Mouse (Mus musculus) embryonic facial prominence, embryonic 13.5 days (tissue): ENCODE data around the gene Macrod2. TPM values are rescaled to one million over a fixed set of nuclear protein-coding genes. Genes with fewer than 3 reads are reported as not detected.

Experiments
- ATAC-seq: fragments of 200-750 bp; cut with Nextera tagmentation; 2 replicates; pipeline ENCODE4 v1.8.0; 2017; ENCODE audit warnings: low read depth; ENCODE audit not compliant: insufficient number of reproducible peaks, insufficient read depth, low FRiP score, low TSS enrichment
- H3K27ac ChIP-seq: fragments of 300-500 bp; sonication (generic); 2 replicates; pipeline ENCODE4 v1.5.1; 2015; ENCODE audit warnings: moderate library complexity, mild to moderate bottlenecking, inconsistent platforms
- H3K27me3 ChIP-seq: fragments of 300-500 bp; sonication (generic); 2 replicates; pipeline ENCODE4 v1.6.1; 2015; ENCODE audit warnings: mild to moderate bottlenecking, inconsistent platforms
- H3K36me3 ChIP-seq: fragments of 300-500 bp; sonication (generic); 2 replicates; pipeline ENCODE4 v1.6.1; 2015; ENCODE audit warnings: mild to moderate bottlenecking, inconsistent platforms
- H3K4me1 ChIP-seq: fragments of 300-500 bp; sonication (generic); 2 replicates; pipeline ENCODE4 v1.6.1; 2015; ENCODE audit warnings: inconsistent platforms
- H3K4me2 ChIP-seq: fragments of 300-500 bp; sonication (generic); 2 replicates; pipeline ENCODE4 v1.6.1; 2015; ENCODE audit warnings: moderate library complexity, mild to moderate bottlenecking, inconsistent platforms
- H3K4me3 ChIP-seq: fragments of 300-500 bp; sonication (generic); 2 replicates; pipeline ENCODE4 v1.5.1; 2015; ENCODE audit warnings: mild to moderate bottlenecking, inconsistent platforms
- H3K9ac ChIP-seq: fragments of 300-500 bp; sonication (generic); 2 replicates; pipeline ENCODE4 v1.6.1; 2015; ENCODE audit warnings: mild to moderate bottlenecking, inconsistent platforms
- H3K9me3 ChIP-seq: fragments of 300-500 bp; sonication (generic); 2 replicates; pipeline ENCODE4 v1.6.1; 2016; ENCODE audit warnings: inconsistent platforms
- WGBS: fragments of 180-500 bp; shearing (Covaris S2); methylation state at CpG from one replicate; pipeline ENCODE4 v1.1.7; 2015; ENCODE audit warnings: mixed read lengths; 5-methylcytosine and 5-hydroxymethylcytosine counted together
- polyA plus RNA-seq: library from polyadenylated mRNA; unstranded; fragments of >200 nt; fragmentation: Nextera tagmentation; extraction: Ambion mirVana; gene quantifications from 2 replicates; pipeline ENCODE4 v1.2.1, GENCODE M21; 2015

The Macrod2 gene
- polyA plus RNA-seq, 1 experiment from 2014 or later = 44.8 TPM

- Histone ChIP-seq H3K9me3 (no peaks in the 10 kb centered on the region), H3K4me2 (no peak overlapping the region; the same call in 1 of the 2 replicates), H3K27me3 (no peaks in the 10 kb centered on the region), H3K27ac (no peak overlapping the region), H3K9ac (no peak overlapping the region), H3K36me3 (no peaks in the 10 kb centered on the region), H3K4me1 (peaks cover 21% of the 10 kb centered on the region), H3K4me3 (no peak overlapping the region)
- WGBS = 29% methylated on average over 10 of the region's 10 CpGs
- ATAC-seq = no peak
These were observed 1768.6 kb downstream of the Macrod2 start for GRCm38 (mm10) chr2:142163506-142164275.

- Histone ChIP-seq H3K4me1 (peaks cover 1% of the 10 kb centered on the region; the same call in 1 of the 2 replicates), H3K27ac (no peak overlapping the region), H3K9me3 (no peaks in the 10 kb centered on the region), H3K4me2 (no peak overlapping the region), H3K9ac (no peak overlapping the region), H3K4me3 (no peak overlapping the region), H3K36me3 (no peaks in the 10 kb centered on the region), H3K27me3 (no peaks in the 10 kb centered on the region)
- ATAC-seq = no peak
- 77% methylated on average over 2 of the region's 2 CpGs for WGBS
These were observed 1774.5 kb downstream of the Macrod2 start for GRCm38 (mm10) chr2:142169649-142170048.

- Histone ChIP-seq H3K27me3 (no peaks in the 10 kb centered on the region), H3K4me2 (no peak overlapping the region), H3K27ac (no peak overlapping the region), H3K36me3 (no peaks in the 10 kb centered on the region), H3K9me3 (no peaks in the 10 kb centered on the region), H3K4me3 (no peak overlapping the region), H3K4me1 (no peaks in the 10 kb centered on the region), H3K9ac (no peak overlapping the region)
- no peak for ATAC-seq
- WGBS = 85% methylated on average over 3 of the region's 3 CpGs
These were observed 1777.6 kb downstream of the Macrod2 start for GRCm38 (mm10) chr2:142172706-142173105.

GRCm38 (mm10) chr2:142174039-142174438 is 1778.9 kb downstream of the Macrod2 start:
- ATAC-seq = no peak
- WGBS = 85% methylated on average over 2 of the region's 2 CpGs

GRCm38 (mm10) chr2:142186922-142187321 is 1791.8 kb downstream of the Macrod2 start:
- Histone ChIP-seq H3K27ac (no peak overlapping the region), H3K4me2 (no peak overlapping the region), H3K27me3 (no peaks in the 10 kb centered on the region), H3K9ac (no peak overlapping the region), H3K4me1 (no peaks in the 10 kb centered on the region), H3K36me3 (no peaks in the 10 kb centered on the region), H3K4me3 (no peak overlapping the region), H3K9me3 (no peaks in the 10 kb centered on the region)
- no peak for ATAC-seq
- 75% methylated on average over 2 of the region's 2 CpGs for WGBS

More at GRCm38 (mm10) chr2:142174039-142174438, 1778.9 kb downstream of the Macrod2 start:
- Histone ChIP-seq H3K36me3 (no peaks in the 10 kb centered on the region), H3K4me2 (no peak overlapping the region), H3K4me1 (no peaks in the 10 kb centered on the region), H3K27ac (no peak overlapping the region), H3K9ac (no peak overlapping the region), H3K27me3 (no peaks in the 10 kb centered on the region), H3K4me3 (no peak overlapping the region), H3K9me3 (no peaks in the 10 kb centered on the region)

- Histone ChIP-seq H3K27me3 (no peaks in the 10 kb centered on the region), H3K27ac (no peak overlapping the region)
- no peak for ATAC-seq
These were observed 1792.3 kb downstream of the Macrod2 start for GRCm38 (mm10) chr2:142187428-142187827.

GRCm38 (mm10) chr2:142217371-142217770 is 1822.3 kb downstream of the Macrod2 start:
- 83% methylated on average over 1 of the region's 1 CpGs for WGBS

More at GRCm38 (mm10) chr2:142187428-142187827, 1792.3 kb downstream of the Macrod2 start:
- Histone ChIP-seq H3K36me3 (no peaks in the 10 kb centered on the region), H3K4me2 (no peak overlapping the region), H3K4me1 (no peaks in the 10 kb centered on the region), H3K9me3 (no peaks in the 10 kb centered on the region), H3K9ac (no peak overlapping the region), H3K4me3 (no peak overlapping the region)
- 51% methylated on average over 5 of the region's 5 CpGs for WGBS

GRCm38 (mm10) chr2:142222137-142222921 is 1827.2 kb downstream of the Macrod2 start:
- Histone ChIP-seq H3K4me1 (no peaks in the 10 kb centered on the region), H3K27me3 (no peaks in the 10 kb centered on the region), H3K9ac (no peak overlapping the region), H3K4me3 (no peak overlapping the region), H3K9me3 (no peaks in the 10 kb centered on the region), H3K27ac (no peak overlapping the region), H3K4me2 (no peak overlapping the region), H3K36me3 (no peaks in the 10 kb centered on the region)
- ATAC-seq = no peak
- WGBS = 69% methylated on average over 8 of the region's 8 CpGs

More at GRCm38 (mm10) chr2:142217371-142217770, 1822.3 kb downstream of the Macrod2 start:
- H3K36me3 ChIP-seq = no peaks in the 10 kb centered on the region
- H3K27ac ChIP-seq = no peak overlapping the region
- no peak overlapping the region for H3K4me3 ChIP-seq
- H3K4me1 ChIP-seq = no peaks in the 10 kb centered on the region
- H3K27me3 ChIP-seq = no peaks in the 10 kb centered on the region
- no peak for ATAC-seq
- H3K4me2 ChIP-seq = no peak overlapping the region
- H3K9ac ChIP-seq = no peak overlapping the region
- no peaks in the 10 kb centered on the region for H3K9me3 ChIP-seq

GRCm38 (mm10) chr2:142222926-142223325 is 1827.8 kb downstream of the Macrod2 start:
- no peaks in the 10 kb centered on the region for H3K27me3 ChIP-seq
- H3K4me2 ChIP-seq = no peak overlapping the region
- 87% methylated on average over 5 of the region's 5 CpGs for WGBS
- H3K9ac ChIP-seq = no peak overlapping the region
- no peak for ATAC-seq
- H3K4me1 ChIP-seq = no peaks in the 10 kb centered on the region
- no peak overlapping the region for H3K4me3 ChIP-seq
- no peak overlapping the region for H3K27ac ChIP-seq
- no peaks in the 10 kb centered on the region for H3K36me3 ChIP-seq
- no peaks in the 10 kb centered on the region for H3K9me3 ChIP-seq

GRCm38 (mm10) chr2:142230985-142231549 is 1836.0 kb downstream of the Macrod2 start:
- Histone ChIP-seq H3K4me3 (no peak overlapping the region), H3K4me1 (peaks cover 9% of the 10 kb centered on the region), H3K36me3 (no peaks in the 10 kb centered on the region), H3K9me3 (no peaks in the 10 kb centered on the region), H3K27me3 (no peaks in the 10 kb centered on the region), H3K27ac (no peak overlapping the region), H3K4me2 (no peak overlapping the region), H3K9ac (no peak overlapping the region)
- 67% methylated on average over 4 of the region's 4 CpGs for WGBS
- no peak for ATAC-seq

GRCm38 (mm10) chr2:142232828-142233227 is 1837.7 kb downstream of the Macrod2 start:
- Histone ChIP-seq H3K4me2 (no peak overlapping the region), H3K9me3 (no peaks in the 10 kb centered on the region), H3K27me3 (no peaks in the 10 kb centered on the region), H3K36me3 (no peaks in the 10 kb centered on the region), H3K4me3 (no peak overlapping the region), H3K9ac (no peak overlapping the region), H3K27ac (no peak overlapping the region), H3K4me1 (peaks cover 9% of the 10 kb centered on the region)
- no peak for ATAC-seq
- WGBS = 26% methylated on average over 9 of the region's 9 CpGs
